Mouse (Mus musculus): ENCODE measurements at regions not wholly inside any gene's neighbourhood (a gene's known extent, or its start where the extent isn't known, plus 50 kb on each side); places are given as distances from the start of the nearest gene placed in this dataset.

DNA sequence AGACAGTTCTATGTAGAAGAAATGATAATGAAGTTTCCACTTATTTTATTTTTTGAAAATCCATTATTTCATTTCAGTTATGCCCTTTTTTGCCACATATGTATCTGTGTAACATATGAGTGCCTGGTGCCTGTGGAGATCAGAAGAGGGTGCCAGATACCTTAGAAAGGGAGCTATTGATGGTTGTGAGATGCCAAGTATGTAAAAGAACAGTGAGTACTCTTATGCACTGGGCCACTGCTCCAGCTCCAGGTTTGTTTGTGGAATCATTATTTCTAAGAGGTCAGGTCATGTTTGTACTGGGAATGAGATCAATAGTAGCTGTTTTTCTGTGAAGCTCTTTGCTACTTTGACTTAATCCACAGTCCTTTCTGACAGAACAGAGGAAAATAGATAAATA lies 68.1 kb downstream of the Cenpw start:
- in situ Hi-C loops (cut with MboI, MseI), result no loop called here

DNA sequence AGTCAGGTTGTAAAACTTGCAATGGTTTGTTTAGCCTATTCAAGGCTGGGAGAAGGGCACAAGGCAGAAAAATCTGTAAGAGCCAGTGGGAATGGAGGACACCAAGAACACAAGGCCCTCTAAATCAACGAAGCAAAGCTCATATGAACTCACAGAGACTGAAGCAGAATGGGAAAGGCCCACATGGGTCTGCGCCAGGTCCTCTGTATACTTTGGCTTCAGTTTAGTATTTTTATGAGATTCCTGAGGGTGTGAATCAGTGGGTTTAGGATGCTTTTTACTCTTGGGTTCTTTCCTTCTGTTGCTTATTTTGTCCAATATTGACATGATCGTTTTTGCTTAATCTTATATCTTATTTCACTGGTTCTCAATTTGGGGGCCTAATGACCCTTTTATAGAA lies 90.0 kb downstream of the Cenpw start:
- in situ Hi-C loops (cut with MboI, MseI), result no loop called here

DNA sequence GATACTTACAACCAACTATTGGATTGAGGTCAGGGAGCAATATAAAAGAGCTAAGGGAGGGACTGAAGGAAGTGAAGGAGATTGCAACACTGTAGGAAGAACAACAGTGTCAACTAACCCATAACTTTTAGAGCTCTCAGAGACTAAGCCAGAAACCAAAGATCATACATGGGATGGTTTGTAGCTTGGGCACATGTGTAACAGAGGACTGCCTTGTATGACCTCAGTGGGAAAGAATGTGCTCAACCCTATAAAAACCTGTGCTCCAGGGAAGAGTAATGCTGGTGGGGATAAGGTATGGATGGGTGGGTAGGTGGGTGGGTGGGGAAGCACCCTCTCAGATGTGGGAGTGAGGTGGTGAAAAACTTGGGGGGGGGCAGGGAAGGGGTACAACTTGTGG lies 97.9 kb downstream of the Cenpw start:
- in situ Hi-C loops (cut with MboI, MseI), result no loop called here

DNA sequence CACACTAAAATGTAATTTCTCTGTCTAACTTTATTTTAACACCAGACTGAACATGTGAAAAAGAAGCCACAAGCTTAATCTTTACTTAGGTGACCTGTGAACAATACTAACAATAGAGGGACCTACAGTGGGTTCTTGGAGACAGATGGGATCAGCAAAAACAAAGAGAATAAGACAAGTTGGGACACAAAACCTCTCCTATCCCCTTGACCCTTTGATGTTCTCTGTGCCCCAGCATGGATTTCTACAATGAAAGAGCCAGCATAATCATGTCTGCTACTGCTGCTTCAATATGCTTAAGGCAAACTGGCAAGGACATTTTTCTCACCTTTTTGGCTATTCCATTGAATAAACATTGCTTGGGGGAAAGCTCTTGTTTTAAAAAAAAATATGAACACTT lies 105.8 kb downstream of the Cenpw start:
- in situ Hi-C loops (cut with MboI, MseI), result loop anchor here in 1 of 2 experiments (10.0 kb wide), 1 partner anchor 1890 kb away; no protein-coding TSS in a partner anchor

DNA sequence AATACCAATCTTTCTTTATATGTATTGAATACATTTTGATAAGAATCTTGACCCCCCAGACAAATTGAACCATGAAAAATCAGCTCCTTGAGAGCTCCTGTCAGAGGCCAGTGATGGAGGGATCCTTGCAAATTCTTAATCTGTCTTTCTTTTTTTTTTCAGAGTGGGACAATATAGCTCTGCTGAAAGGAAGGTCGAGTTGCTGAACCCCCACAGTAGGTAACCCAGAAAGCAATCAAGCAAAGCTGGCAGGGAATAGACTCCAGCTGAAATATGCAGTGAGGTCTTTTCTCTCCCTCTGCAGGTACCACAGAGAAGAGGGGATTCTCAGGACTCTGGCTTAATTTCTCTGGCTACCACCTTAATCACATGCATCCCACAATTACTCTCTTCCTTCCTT lies 108.8 kb downstream of the Cenpw start:
- in situ Hi-C loops (cut with MboI, MseI), result loop anchor here in 1 of 2 experiments (10.0 kb wide), 1 partner anchor 1893 kb away; no protein-coding TSS in a partner anchor

DNA sequence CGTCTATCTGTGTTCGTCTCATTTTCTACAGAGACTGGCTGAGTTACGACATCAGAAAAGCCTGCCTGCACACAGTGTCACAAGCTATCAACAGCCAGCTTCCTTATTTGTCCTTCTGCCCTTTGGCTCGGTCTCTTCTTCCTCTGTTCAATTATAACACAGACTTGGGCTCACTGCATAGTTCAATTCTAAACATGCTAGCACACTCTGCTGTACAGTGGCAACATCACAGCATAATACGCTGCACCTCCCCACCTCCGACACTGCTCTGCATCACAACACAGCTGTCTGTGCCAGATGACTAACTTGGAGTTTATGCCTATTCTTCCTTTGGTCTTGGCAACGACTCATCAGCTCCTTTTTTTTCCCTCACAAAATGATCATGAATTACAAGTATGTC lies 111.0 kb downstream of the Cenpw start:
- in situ Hi-C loops (cut with MboI, MseI), result loop anchor here in 1 of 2 experiments (10.0 kb wide), 1 partner anchor 845 kb away; no protein-coding TSS in a partner anchor

DNA sequence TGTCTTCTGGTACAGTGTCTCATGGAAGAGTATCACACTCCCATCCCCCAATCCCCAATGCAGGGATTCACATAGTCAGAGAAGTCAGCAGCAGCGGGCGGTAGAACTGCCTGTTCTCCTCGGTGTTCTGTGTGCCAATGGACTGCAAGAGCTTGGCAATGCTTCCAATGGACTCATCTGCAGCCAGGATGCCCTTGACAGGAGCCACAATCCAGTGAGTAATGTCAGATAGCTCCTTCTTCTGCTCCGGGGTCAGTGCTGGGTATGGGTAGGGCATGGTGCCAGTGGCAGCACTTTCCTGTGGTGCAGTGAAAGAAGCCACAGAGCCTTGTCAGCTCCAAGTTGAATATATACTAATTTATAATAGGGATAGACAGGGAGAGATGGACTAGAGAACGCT lies 115.3 kb downstream of the Cenpw start:
- in situ Hi-C loops (cut with MboI, MseI), result loop anchor here in 1 of 2 experiments (10.0 kb wide), 1 partner anchor 850 kb away; no protein-coding TSS in a partner anchor

DNA sequence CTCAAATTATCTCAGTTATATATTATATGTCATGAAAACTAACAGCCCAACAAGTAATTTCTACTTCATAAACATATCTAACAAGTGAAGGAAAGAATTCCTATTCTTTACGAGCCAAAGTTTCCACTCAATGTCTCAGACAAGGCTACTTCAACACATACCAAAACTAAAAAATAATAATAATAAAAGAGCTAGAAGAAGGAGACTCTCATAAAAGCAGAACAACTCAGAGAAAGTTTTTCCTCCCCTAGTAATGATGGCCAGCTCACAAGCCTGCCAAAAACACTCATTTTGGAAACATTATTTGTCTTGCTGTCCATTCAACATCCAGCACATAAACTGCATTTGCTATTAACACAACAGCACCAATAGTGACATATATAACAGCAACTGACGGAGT lies 133.7 kb downstream of the Cenpw start:
- in situ Hi-C loops (cut with MboI, MseI), result no loop called here

DNA sequence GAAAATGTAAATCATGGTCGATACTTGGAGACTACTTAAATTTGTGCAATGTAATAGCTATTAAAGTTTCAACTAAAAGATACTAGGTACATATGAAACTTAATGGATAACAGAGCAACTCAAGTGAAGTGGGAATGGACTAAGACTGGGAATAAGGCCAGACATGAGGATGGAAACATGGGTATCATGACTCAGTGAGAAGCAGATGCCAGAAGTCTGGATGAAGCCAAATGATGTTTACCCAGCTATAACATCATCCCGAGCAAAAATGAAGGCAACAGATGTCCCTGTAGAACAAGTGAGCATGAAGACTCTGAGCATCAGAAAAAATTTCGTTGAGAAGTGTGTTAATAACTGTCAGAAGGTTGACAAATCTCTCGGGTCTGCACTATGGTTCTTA lies 169.7 kb downstream of the Cenpw start:
- in situ Hi-C loops (cut with MboI, MseI), result no loop called here

DNA sequence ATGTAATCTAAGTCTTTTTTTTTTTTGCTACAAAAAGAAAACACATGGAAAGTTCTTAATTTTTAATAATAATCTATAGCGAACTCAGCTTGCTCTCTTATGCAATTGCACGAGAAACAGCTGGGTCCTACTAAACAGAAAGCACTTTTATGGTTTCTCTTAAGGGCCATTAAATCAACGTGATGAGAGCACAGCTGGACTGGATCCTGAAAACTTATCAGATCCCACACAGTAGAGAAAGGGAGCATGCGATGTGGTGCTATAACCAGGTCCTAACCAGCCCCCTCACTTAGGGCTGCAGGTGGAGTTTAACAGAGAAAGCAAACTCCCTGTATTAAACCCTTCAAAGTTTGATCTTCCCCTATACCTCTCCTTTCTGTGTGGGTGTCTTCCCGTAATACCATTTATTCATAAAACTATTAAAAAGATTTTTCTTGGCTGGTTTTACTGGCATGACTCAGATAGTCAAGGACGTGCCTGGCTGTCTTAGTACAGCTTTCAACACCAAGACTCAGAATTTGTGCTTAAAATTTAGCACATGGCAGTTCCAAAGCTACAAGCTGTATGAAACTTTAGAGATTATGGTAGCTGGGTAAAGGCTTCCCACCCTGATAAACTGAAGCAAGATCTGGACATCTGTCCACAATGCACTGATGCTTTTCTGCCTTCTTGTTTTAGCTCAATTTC lies 197.3 kb downstream of the Cenpw start:
- in situ Hi-C loops (cut with MboI, MseI), result no loop called here

DNA sequence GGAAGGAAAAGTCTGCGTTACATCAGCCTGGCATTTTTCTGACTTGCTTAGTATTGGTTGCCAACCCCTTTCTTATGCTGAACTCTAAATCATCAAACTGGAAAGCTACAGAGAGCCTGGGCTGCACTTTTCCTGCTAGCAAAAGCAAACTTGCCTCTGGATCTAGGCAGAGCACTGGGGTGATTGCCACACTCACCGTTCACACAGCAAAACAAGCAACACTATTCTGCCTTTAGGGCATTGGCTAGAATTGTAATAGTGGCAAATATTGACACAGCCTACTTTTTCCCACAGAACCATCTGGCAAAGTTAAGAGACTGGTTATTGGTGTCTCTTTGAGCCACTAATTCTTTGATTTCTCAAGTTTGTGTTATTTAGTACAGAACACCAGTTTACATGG lies 199.5 kb downstream of the Cenpw start:
- in situ Hi-C loops (cut with MboI, MseI), result no loop called here

DNA sequence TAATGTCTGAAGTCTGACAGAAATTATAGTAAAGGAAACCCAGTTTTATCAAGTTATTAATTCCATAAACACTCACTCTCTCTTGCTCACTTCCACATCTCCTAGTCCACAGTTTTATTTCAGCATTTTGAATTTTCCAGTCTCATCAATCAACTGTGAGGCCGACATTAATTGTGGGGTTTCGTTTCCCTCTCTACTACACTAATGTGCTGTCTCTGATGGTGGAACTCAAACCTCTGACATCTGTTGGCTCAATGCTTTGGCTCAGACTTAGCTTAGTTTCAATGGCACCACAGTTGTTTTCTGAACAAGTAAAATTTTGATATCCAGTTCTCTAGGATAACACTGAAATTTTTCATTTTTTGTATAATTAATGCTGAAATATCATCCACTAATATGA lies 218.8 kb downstream of the Cenpw start:
- in situ Hi-C loops (cut with MboI, MseI), result no loop called here
